Mouse (Mus musculus): ENCODE data around the gene Pgm5. TPM values are rescaled to one million over a fixed set of nuclear protein-coding genes. Genes with fewer than 3 reads are reported as not detected.

Pgm5 gene
- not detected for total RNA-seq (2023)

DNA sequence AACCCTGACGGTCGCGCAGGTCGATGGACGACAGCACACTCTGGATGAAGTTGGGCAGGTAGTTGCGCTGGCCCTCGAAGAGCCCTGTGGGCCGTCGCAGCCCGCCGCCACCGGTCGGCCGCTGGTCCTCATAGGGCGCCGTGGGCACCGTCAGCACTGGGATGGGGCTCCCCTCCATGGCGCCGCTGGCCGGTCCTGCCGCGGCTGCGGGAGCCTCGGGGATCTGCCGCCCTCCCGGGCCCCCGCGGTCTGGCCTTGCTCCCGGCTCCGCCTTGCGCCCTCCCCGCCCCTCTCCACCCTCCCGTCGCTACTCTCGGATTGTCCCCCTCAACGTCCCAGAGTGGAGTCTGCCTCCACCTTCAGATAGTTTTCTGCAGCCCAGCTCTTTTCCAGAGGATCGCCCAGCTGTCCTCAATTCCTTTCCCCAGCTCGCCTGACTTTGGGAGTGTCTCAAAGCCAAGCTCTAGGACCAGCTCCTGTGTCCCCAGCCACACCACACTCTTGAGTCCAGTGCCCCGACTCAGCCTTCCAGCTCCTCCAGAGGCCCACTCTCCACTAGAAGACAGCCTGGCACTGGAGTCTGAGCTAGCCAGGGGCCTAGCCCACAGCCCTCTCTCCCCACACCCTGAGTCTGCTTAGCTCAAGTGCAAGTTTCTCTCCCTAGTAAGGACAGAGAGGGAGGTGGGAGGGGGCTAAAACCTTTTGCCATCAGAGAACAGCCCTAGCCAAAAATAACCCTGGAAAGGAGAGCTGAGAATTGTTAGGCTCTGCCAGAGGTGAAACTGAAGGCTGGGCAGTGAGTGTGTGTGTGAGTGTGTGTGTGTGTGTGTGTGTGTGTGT, at the start of gene Pgm5:
TSS of gene Pgm5 (minus strand) at position 244 of the 840 bp plus-strand sequence.

DNA sequence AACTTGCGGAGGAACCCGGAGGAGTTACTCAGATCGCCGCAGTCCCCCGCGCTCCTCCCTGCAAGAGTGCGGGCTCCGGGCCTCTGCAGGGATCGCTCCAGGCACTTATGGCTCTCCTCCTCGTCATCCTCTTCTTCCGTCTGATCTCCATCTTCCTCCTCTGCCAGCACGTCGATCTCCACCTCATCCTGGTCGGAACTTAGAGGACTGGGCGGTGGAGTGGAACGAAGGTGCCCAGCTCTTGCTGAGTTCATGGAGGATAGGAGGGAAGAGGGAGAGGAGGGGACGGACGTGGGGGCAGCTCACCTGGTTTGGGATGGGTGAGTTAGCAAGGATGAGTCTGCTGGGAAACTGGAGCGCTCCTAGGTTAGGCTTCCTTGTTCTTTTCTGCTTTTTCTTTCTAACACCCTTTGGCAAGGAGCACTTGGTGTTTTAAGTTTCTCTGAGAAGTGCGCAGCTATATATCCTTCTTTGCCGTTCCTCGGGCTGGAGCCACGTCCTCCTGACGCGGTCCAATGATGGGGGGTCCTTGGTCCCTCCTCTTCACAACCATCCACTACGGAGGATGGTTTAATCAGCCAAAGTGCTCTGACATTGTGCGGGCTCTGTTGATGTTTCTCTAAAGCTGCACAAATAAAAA, 39.0 kb upstream of the Pgm5 start, which contains the start of gene Foxd4:
TSS of gene Foxd4 (minus strand) at position 617 of the 640 bp plus-strand sequence.

GRCm38 (mm10) chr19:24875129-24875870, 13.6 kb upstream of the Pgm5 start, which contains the start of gene Gm10053:
Gene Gm10053 (plus strand): TSS chr19:24875686.

GRCm38 (mm10) chr19:24673762-24674161, 187.9 kb downstream of the Pgm5 start, which contains the start of gene Tmem252:
Gene Tmem252 (plus strand): TSS chr19:24674008.

Other genes with a start within 250 kb of the Pgm5 start
- not detected for gene Tmem252, start 187.8 kb downstream of the Pgm5 start, total RNA-seq (2023)
- gene Gm10053, start 13.8 kb upstream of the Pgm5 start, total RNA-seq (2023): 36.3 TPM
- gene Foxd4, start 39.3 kb upstream of the Pgm5 start, total RNA-seq (2023): not detected
- 8.8 TPM for gene Cbwd1, start 99.8 kb upstream of the Pgm5 start, total RNA-seq (2023)
- 303 TPM for gene Dock8, start 137.7 kb upstream of the Pgm5 start, total RNA-seq (2023)